Mouse (Mus musculus) layer of hippocampus, adult 9-11 months (tissue): ENCODE data around the gene Ncoa5.

Experiments
- DNase-seq: peaks from one replicate; pipeline ENCODE4 v3.0.0; 2022

Gene Ncoa5

DNA sequence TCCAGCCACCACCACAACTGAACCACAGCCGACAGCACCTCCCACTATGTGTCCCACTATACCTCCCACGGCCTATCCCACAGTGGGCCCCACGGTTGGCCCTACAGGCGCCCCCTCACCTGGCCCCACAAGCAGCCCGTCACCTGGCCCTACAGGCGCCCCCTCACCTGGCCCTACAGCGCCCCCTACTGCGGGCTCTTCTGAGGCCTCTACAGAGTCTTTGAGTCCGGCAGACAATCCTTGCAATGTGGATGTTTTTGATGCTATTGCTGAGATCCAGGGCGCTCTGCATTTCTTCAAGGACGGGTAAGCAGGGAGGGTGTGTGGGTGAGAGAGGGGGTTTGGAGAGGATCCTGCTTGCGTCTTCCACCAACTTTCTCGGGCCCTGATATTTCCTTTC, 82.2 kb downstream of the Ncoa5 start:
- no peak for DNase-seq

DNA sequence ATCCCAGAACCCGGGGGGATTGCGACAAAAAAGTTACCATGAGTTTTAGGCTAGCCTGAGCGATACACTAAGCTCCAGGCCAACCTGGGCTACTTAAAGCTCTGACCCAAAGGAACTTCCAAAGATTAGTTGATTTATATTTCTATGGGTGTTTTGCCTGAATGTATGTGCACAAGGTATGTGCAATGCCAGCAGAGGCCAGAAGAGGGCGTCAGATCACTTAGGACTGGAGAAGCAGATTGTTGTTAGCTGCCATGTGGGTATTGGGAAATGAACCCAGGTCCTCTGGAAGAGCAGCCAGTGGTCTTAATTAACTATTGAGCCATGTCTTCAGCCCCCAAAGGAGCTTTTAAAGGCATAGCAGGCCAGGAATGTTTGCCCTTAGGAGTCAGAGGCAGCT, 82.9 kb downstream of the Ncoa5 start:
- no peak for DNase-seq

DNA sequence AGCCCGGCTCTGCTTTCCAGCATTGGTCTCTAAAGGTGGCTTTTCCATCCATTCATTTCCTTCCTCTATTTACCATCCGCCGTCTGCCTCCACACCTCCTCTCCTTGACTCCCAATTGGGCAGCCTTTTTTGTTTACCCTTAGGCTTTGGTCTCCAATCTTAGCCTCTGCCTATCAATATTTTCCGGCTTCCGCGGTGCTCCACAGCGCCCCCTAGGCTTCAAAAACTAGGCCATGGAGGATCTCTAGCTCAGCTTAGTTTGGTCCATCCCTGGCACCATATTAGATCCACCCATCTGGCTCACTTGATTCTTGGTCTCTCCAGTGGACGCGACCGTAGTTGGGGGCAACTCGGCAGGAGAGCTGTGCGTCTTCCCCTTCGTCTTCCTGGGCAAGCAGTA, 84.2 kb downstream of the Ncoa5 start:
- no peak for DNase-seq
